Mouse (Mus musculus) kidney, adult 2 months (tissue): ENCODE data around the gene Sec24a. TPM values are rescaled to one million over a fixed set of nuclear protein-coding genes. Genes with fewer than 3 reads are reported as not detected.

Experiments used
- DNase-seq: peaks from one replicate; pipeline ENCODE4 v3.0.0; 2021
- H3K27ac ChIP-seq: fragments of 200-500 bp; 2 replicates; pipeline ENCODE4 v1.5.1; 2012; ENCODE audit warnings: low read depth, low read length, control low read depth, inconsistent platforms; ENCODE audit not compliant: insufficient read depth
- H3K27me3 ChIP-seq: fragments of 200-500 bp; replicated peaks from 2 replicates; pipeline ENCODE4 v1.6.1; 2012; ENCODE audit warnings: mild to moderate bottlenecking, moderate library complexity, low read length, inconsistent platforms; ENCODE audit not compliant: control insufficient read depth, insufficient read depth
- H3K36me3 ChIP-seq: fragments of 200-500 bp; 2 replicates; pipeline ENCODE4 v1.6.1; 2012; ENCODE audit warnings: mild to moderate bottlenecking, moderate library complexity, low read length, inconsistent platforms; ENCODE audit not compliant: control insufficient read depth, insufficient read depth
- H3K4me1 ChIP-seq: fragments of 200-500 bp; 2 replicates; pipeline ENCODE4 v1.6.1; 2011; ENCODE audit warnings: low read length; ENCODE audit not compliant: control insufficient read depth, insufficient read depth
- H3K4me3 ChIP-seq: fragments of 200-500 bp; 2 replicates; pipeline ENCODE4 v1.5.1; 2011; ENCODE audit warnings: mild to moderate bottlenecking, low read depth, low read length, control low read depth; ENCODE audit not compliant: insufficient read depth
- CTCF ChIP-seq: fragments of 200-500 bp; conservative IDR thresholded peaks from 2 replicates; pipeline ENCODE4 v1.5.1; 2011; ENCODE audit warnings: low read depth, mild to moderate bottlenecking, control low read depth, low read length, moderate library complexity, mixed read lengths; ENCODE audit not compliant: insufficient read depth, insufficient read length
- POLR2A ChIP-seq: fragments of 200-500 bp; IDR thresholded peaks from one replicate; pipeline ENCODE4 v1.6.1; 2011; ENCODE audit warnings: low read depth, low read length, control low read depth
- WGBS: fragments of 180-500 bp; shearing (Covaris S2); methylation state at CpG from one replicate; pipeline ENCODE4 v1.1.7; 2018; 5-methylcytosine and 5-hydroxymethylcytosine counted together
- polyA plus RNA-seq: library from polyadenylated mRNA; depleted of rRNA; stranded (reverse); fragments of >200 nt; gene quantifications from 2 replicates; pipeline ENCODE4 v1.2.3, GENCODE M21; 2012

Sec24a gene
- polyA plus RNA-seq, 1 experiment, result 14.8 TPM

DNA sequence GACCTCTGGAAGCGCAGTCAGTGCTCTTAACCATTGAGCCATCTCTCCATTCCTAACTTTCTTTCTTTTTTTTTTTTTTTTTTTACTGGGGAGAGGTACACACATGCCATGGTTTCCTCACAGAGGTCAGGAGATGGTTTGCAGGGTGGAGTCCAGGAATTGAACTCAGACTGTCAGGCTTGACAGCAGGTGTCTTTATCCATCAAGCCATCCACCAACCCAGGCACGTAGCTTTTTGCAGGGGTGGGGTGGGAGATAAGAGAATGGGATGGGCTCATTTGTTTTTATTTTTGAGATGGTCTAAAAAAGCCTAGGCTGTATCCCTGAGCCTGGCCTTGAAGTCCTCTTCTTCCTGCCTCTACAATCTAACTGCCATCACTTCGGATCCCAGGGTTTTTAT is 12.1 kb upstream of the Sec24a start:
- Histone ChIP-seq H3K36me3 (no peaks in the 10 kb centered on the region; the same call in none of the 2 replicates), H3K4me1 (no peaks in the 10 kb centered on the region; the same call in 1 of the 2 replicates), H3K27ac (no peak overlapping the region), H3K4me3 (no peak overlapping the region), H3K27me3 (no peaks in the 10 kb centered on the region)
- no peak for DNase-seq
- TF ChIP-seq CTCF, result no peak
- TF ChIP-seq POLR2A, result no peak
- WGBS, result 93% methylated on average over 3 of the region's 3 CpGs

DNA sequence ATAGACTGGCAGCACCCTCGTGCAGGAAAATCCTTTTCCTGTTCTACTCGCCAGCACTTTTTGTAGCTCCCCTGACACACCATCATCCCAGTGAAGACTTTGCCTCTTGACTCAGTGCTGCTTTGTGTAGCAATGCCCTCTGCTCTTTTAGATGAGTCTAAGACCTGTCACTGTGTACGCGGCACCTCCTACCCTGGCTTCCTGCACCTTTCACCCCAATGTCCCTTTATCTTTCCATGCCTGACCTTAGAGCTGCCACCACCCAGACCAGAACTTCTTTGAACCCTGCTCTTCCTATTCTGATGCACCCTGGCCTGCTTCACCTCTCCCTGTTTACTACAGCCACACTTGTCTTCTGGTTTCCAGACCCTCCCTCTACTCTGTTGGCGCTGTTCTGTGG is 4.9 kb upstream of the Sec24a start:
- Histone ChIP-seq H3K4me1 (peaks cover 15% of the 10 kb centered on the region), H3K27ac (peak overlapping the region; percentile 58), H3K4me3 (no peak overlapping the region), H3K27me3 (no peaks in the 10 kb centered on the region), H3K36me3 (no peaks in the 10 kb centered on the region)
- TF ChIP-seq POLR2A (no peak), CTCF (no peak)
- DNase-seq, result peak; percentile 26
- 32% methylated on average over 5 of the region's 5 CpGs for WGBS

DNA sequence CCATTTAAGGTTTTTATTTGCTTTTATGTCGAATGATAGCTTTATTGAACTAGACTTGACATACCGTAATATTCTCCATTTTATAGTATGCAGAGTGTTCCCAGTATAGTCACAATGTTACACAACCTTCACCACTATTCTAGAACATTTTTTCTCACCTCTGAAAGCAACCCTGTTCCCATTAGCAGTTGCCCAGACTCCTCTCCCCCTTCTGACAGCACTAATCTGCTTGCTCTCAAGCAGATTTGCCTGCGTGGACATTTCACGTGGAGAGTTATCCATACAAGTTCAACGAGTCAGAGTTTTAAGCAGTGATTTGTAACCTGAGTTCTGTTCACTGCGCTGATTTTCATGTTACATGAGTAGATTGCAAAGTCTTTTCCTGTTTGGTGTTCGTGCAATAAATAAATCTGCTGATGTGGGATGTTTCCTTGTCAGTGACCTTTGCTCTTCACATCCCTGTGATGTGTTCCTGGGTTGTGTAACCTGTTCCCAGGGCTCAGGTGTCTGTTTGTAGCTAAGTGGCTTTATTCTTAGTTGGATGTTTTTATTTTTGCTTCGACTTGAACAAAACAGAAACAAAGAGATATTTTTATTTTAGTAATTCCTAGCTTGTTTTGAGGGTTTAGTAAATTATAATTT is 4.3 kb upstream of the Sec24a start:
- WGBS, result 36% methylated on average over 8 of the region's 8 CpGs
- peak; percentile 88 for DNase-seq
- no peak for TF ChIP-seq POLR2A
- TF ChIP-seq CTCF, result no peak
- Histone ChIP-seq H3K4me1 (peaks cover 18% of the 10 kb centered on the region), H3K4me3 (no peak overlapping the region), H3K27ac (peak overlapping the region; percentile 93), H3K36me3 (no peaks in the 10 kb centered on the region), H3K27me3 (no peaks in the 10 kb centered on the region)

- Histone ChIP-seq H3K36me3 (no peaks in the 10 kb centered on the region), H3K4me1 (peaks cover 18% of the 10 kb centered on the region), H3K27ac (no peak overlapping the region), H3K4me3 (no peak overlapping the region), H3K27me3 (no peaks in the 10 kb centered on the region)
- no peak for DNase-seq
- WGBS, result 75% methylated on average over 4 of the region's 4 CpGs
- TF ChIP-seq CTCF (no peak), POLR2A (no peak)
Measured at GRCm38 (mm10) chr11:51764816-51765215, 1.4 kb upstream of the Sec24a start.

GRCm38 (mm10) chr11:51763955-51764354 is 521 bp upstream of the Sec24a start:
- Histone ChIP-seq H3K4me3 (peak overlapping the region; percentile 99), H3K4me1 (peaks cover 18% of the 10 kb centered on the region), H3K36me3 (no peaks in the 10 kb centered on the region), H3K27ac (peak overlapping the region; percentile 80), H3K27me3 (no peaks in the 10 kb centered on the region)
- no peak for TF ChIP-seq CTCF
- TF ChIP-seq POLR2A, result no peak
- 3% methylated on average over 13 of the region's 13 CpGs for WGBS
- DNase-seq, result no peak

DNA sequence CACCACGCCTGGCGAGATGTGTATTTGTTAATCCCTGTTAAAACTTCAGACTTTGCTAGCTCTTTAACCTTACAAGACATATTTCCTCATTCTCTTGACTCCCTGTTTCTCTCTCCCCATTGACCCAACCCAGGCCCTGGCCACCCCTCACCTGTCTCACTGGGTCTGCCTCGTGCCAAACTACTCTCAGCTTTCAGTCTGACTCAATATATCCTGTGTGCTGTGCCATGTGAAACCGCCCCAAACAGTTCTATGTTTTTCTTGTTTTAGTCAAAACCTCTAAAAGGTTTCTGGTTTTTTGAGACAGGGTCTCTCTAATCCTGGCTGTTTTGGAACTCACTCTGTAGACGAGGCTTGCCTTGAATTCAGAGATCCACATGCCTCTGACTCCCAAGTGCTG is 2.2 kb downstream of the Sec24a start:
- Histone ChIP-seq H3K4me3 (no peak overlapping the region), H3K4me1 (peaks cover 13% of the 10 kb centered on the region), H3K27me3 (no peaks in the 10 kb centered on the region), H3K27ac (no peak overlapping the region), H3K36me3 (no peaks in the 10 kb centered on the region)
- 74% methylated on average over 5 of the region's 5 CpGs for WGBS
- DNase-seq, result no peak
- TF ChIP-seq POLR2A (no peak), CTCF (no peak)

GRCm38 (mm10) chr11:51759941-51760657 is 3.3 kb downstream of the Sec24a start:
- TF ChIP-seq CTCF (no peak), POLR2A (no peak)
- Histone ChIP-seq H3K36me3 (no peaks in the 10 kb centered on the region), H3K27ac (no peak overlapping the region), H3K4me3 (no peak overlapping the region), H3K4me1 (peaks cover 16% of the 10 kb centered on the region), H3K27me3 (no peaks in the 10 kb centered on the region)
- WGBS, result 85% methylated on average over 6 of the region's 6 CpGs
- DNase-seq, result no peak
